Mouse (Mus musculus) ovary, postnatal 36 days (tissue): ENCODE results near the gene Tmco4.

Experiments used
- DNase-seq: peaks from one replicate; pipeline ENCODE4 v3.0.0; 2022; ENCODE audit warnings: low spot score, mixed read lengths

Gene Tmco4

DNA sequence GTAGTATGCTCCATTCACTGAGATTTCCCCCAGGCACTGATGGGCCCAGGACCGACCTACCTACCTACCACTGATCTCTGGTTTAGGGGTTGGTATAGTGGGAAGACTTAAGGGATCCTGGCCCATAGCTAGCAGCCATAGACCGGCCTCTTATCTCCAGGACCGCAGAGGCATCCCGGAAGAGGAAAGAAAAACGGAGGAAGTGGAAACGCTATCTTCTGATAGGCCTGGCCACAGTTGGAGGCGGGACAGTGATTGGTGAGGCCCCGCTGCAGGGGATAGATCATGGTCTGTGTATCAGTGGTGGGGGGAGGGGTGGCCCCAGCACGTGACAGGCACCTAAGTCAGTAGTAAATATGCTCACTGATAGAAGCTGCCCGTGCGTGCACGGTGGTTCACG lies 46.7 kb downstream of the Tmco4 start:
- DNase-seq, result no peak

DNA sequence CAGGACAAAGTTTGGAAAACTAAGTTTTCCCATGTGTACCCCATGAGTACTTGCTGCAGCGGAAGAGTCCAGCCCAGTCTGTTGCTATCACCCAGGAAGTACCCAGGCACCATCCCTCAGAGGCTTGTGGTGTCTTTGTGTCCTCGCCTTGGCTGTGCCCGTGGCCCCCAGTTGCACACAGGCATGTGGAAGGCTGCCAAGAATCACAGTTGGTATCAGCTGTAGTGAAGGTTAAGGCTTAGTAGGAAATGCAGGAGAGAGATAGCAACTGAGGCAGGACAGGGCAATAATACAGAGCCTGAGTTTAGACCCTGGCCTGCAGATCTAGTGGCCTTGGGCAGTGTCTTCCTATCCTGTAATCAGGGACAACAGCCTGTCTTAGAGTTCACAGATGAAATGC lies 47.7 kb downstream of the Tmco4 start:
- DNase-seq, result peak; percentile 59

DNA sequence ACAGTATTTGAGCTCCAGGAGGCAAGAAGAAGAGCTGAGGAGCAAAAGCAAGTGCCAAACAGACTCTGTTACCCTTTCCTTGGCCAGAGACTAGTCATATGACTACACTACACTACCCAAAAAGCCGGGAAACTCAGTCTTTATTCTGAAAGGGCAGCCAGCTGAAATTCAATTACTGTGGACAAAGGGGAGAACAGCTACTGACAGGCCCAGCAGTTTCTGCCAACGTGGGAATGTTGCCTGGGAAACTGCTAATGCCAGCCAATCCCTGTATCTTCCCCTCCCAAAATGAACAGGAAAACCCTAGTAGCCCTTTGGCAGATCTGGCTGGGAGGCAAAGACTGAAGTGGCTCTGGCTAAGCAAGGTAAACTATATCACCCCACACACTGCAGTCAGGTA lies 51.7 kb downstream of the Tmco4 start:
- DNase-seq, result no peak

DNA sequence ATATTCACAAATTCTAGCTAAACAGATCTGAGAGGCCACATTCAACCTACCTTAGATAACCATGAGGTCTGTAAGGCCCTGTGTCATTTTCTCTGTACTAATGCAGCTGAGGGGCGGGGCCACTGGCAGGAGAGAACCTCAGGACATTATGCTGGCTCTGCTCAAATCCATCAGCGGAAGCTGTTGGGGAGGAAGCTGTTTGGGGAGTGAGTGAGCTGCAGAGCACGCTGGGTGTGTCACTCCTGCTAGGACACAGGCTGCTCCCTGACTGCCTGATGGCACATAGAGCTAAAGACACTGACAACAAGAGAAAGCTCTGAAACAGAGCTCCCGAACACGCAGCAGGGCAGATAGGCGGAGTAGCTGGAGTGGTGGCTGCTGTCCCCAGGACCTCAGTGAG lies 58.0 kb downstream of the Tmco4 start:
- DNase-seq, result no peak

DNA sequence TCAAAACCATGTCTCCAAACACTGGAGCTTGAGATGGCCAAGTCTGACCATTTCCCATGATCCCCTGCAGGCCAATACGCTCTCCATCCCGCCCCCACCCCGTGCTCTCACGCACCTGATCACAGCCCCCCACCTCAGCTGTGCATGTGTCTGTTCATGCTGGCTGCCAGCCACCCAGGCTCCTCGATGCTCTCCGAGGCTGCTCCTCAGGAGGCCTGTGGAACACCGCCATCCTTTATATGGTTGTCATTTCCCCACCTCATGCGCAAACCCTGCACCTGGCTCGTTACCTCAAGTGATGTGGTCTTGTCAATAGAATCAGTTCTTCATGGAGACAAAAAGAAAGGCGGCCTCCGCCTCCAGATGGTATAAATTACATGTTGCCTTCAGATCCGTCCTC lies 59.8 kb downstream of the Tmco4 start:
- DNase-seq, result no peak

DNA sequence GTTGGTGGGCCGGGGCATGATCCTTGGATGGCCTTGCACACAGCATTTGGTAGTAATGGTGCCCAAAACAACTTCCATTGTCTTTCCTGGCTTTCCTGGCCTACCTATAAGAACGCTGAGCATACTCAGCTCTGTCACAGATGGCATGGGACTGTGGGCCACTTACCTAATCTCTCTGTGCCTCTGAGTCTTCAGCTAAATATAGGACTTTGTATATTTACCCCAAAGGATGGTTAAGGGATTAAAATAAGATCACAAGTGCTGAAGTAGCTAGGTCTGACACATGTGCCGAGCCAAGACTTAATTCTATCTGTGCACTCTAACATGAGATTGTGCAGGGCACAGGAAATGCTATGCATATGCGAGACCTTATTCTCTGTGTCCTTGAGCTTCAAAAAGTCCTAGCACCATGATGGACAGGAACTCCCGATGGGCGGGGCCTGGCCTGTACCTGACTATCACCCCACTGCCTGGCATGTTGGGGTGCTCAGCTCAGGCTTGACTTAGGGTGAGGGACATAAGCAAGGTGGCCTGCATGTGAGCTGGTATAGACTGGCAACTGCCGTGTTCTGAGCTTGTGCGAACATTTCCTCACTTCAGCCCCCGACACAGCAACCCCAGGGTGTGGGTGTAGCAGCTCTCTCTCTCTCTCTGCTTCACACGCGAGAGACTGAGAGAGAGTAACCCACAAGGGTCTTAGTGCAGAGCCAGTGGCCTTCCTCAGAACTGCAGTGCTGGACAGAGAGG lies 60.7 kb downstream of the Tmco4 start:
- DNase-seq, result no peak

DNA sequence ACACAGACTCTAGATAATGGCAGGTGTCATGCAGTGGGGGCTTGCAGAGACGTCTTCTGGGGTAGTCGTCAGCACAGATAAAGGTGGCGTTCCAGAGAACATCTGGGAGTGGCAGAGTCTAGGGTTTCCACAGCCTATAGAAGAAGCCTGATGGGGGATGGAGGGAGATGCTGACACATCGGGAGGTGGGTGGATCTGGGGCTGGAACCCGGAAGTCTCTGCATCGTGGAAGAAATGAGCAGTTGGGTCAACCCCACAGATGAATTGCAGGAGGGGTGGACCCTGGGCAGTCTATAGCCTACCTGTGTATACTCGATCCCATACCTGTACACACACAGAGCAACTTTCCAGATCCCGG lies 61.3 kb downstream of the Tmco4 start:
- no peak for DNase-seq

DNA sequence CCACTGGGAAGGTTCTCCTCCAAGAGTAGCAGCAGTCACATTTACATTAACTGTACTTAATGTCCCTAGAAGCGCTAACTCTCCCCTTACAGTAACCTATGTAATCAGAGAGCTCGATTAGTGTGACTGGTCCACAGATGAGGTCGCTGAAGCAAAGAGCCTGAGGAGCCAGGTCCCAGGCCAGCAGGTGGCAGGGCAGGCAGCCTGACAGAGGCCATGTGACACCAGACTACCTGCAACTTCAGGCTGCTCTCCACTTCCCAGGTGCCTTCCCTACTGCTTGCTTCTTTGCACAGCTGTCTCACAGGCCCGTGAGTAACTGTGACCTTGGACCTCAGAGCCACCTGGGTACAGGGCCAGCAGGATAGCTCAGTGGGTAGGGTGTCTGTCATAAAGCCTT lies 61.9 kb downstream of the Tmco4 start:
- DNase-seq, result no peak

DNA sequence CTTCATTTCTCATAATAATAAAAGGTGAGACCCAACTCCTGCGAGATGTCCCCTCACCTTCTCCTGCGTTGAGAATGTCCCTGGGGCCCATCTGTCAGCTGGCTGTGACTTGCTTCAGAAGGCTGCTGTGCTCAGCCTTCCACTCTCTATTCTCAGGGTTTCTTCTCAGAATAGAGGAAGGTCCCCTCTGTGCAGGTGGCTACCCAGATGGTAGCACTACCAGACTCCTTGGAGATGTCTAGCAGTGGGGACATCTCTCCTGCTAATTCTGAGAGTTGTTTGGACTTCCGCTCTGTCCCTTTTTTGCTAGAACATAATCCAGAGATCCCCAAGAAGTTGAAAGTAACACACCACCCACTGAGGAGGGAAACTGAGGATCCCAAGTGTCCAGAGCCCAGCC lies 62.3 kb downstream of the Tmco4 start:
- DNase-seq, result no peak

DNA sequence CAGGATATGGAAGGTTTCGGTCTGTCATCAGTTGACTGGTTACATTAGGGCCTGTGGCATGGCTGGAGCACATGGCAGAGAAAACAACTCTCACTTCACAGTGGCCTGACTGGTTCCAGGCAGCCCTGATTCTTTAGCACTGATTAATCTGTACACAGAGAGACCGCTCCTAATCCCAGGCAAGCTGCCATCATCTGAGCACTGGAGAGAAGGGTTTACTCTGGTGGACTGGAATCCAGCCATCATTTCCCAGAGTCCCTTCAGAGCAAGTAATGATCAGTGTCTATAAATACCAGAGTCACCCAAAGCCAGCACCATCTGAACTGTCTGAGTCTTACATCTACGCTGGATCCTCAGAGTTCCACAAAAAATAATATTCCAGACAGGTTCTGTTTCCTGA lies 63.1 kb downstream of the Tmco4 start:
- DNase-seq, result no peak

DNA sequence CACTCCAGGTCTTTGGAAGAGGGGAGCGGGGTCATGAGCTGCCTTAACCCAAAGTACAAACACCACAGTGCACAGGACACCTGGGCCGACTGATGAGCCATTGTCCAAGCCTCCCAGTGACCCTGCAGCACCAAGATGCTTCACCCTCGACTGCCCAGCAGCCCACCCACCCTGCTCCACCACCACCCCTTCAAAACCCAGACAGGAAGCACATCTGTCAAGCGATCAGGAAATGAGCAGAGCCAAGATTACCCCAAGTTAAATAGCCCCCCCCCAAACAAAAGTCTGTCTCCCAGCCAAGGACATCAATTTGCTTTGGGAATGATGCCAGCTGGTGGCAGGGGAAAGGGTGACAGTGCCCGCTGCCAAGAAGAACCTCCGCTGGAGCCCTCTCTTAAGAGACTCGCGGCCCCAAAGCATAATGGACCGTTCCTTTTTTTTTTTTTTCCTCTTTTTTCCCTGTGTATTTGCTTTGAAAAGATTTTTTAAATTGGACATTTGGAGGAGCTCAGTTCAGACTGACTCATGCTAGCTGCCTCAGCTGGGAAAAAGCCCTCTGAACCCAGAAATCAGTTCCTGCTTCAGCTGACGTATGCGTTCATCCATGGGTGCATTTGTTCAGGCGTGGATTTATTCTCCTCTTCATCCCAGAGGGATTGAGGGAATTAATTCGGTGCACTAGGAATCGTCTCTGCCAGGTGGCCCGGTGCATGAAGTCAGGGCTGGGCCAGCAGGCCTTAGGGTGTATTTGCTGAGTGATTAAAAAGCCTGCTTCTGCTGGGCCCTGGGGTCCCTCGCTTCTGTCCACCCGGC lies 65.3 kb downstream of the Tmco4 start:
- no peak for DNase-seq

DNA sequence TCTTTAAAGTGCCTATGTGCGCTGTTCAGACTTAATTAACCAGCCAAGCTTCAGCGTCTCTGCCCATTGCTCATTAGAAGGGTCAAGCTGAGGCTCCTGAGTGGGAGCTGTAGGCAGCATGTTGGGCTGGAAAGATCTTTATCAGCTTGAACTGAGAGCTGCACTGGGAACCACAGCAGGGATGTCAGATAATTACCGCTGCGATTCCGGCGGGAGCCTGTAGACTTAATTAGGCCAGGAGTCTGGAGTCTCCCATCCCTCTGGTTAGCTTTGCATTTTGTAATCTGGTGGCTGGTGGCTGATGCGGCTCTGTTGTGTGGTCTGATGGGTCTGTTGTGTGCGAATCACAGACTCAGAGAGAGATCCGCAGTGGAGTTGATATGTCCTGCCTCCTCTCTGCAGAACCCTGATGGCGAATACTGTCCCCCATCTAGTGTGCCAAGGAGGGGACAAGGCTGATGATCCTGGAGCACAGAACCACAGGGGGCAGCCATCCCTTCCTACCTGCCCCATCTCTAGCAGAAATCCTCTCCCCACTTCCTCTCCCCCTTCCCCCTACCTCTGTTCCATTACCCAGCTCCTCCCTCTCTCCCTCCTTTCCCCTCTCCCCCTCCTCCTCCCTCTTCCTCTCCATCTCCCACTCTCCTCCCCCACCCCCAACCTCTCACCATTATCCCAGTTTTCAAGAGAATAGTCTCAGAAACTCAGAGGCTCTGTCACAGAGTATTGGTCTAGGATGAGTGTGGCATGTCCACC lies 67.6 kb downstream of the Tmco4 start:
- DNase-seq, result no peak

DNA sequence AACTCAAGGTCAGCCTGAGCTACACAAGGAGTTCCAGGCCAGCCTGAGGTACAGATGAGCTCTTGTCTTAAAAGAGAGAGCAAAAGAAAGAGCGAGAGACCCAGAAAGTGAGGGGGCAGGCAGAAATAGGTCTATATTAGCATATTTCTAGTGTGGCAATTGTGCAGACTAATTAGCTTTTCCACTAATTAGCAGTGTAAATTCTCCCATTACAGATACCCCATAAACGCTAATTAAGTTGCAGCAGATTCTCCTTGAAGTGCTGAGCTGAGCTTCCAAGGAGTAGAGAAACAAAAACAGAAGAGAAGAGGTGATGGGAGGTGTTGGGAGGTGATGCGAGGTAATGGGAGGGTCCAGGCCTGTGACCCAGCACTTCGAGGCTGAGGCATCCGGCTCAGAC lies 69.9 kb downstream of the Tmco4 start:
- no peak for DNase-seq

DNA sequence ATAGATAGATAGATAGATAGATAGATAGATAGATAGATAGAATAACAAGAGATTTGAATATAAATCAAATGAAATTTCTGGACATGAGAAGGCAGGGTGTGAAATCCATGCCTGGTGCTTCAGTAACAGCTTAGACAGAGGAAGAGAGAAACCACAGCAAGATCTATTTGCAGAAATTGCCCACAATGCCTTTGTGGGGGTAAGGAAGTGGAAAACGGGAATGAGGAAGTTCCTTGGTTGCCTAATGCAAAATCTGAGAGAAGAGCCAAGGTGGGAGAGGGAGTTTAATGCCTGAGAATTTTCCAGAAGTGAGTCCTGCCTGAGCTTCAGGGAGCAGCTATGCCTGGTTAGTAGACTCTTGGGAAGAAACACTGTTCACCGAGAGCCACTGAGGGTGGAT lies 70.9 kb downstream of the Tmco4 start:
- DNase-seq, result no peak

DNA sequence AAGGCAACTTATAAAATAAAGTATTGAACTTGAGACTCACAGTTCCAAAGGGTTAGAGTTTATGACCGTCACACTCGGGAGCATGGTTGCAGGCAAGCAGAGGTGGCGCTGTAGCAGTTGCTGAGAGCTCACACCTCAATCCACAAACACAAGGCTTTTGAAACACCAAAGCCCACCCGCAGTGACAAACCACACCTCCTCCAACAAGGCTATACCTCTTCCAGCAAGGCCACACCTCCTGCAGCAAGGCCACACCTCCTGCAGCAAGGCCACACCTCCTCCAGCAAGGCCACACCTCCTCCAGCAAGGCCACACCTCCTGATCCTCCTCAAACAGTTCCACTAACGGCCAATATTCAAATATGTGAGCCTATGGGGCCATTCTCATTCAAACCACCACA lies 71.9 kb downstream of the Tmco4 start:
- DNase-seq, result no peak

DNA sequence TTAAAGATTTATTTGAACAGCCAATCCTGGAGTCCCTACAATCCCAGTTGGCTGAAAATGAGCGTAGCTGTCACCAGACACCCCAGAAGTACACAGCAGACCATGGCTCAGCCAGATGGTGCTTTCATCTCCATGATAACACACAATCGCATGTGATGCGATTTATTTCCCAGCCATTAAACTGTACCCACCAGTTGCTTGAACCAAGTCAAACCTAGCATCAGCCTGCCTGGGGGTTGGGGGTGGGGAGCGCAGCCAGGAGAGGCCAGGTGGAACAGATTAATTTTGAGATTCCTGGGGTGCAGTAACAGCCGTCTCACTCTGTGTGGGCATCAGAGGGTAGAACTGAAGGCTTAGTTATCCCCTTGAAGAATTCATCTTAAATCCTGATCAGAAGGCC lies 73.7 kb downstream of the Tmco4 start:
- no peak for DNase-seq

DNA sequence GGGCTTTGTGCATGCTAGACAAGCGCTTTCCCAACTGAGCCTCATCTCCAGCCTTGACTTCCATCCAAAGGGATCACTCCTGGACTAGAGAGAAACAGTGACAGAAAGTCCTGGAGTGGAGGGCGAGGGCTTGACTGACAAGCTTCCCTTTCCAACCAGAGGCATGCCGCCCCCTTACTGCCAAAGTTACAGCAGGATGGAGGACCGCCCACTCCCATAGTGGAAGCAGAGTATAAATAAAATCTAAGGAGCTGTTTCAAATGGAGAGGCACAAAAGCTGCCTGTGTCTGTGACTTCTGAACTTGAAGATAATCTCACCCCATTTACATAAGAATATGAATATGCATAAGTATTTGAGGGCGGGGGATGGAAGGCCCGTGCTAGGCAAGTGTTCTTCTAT lies 75.8 kb downstream of the Tmco4 start:
- DNase-seq, result no peak

DNA sequence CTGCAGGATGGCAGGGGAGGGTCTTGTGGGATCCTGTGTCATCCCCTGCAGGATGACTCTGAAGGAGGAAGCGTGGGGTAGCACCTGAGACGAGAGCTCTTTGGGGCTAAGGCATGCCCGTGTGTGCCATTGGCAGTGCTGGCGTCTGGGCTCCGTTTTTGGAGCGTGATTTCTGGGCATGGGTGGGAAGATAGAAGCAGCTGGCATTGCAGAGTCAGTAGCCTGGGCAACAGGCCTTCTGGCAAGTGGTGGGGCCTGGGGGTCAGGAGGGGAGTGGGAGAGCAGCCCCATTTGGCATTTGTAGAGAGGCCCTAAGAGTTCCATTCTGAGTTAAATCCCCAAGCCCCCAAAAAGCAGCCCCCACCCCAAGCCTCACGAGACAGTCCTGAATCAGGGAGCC lies 80.1 kb downstream of the Tmco4 start:
- DNase-seq, result no peak

DNA sequence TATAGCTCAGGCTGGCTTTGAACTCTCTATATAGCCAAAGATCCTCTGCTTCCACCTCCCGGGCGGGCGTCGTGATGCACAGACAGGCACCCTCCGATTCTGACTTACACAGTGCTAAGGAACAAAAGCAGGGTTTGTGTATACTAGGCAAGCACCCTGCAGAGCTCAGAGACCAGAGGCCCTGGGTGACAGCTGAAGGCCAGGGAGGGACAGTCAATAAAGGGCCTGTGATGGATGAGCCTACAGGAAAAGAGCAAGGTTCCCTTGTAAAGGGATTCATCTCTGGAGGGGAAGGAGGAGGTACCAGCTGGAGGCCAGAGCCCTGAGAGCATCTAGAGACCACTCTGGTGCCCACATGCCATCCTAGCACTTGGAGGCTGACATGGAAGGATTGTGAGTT lies 80.7 kb downstream of the Tmco4 start:
- no peak for DNase-seq

DNA sequence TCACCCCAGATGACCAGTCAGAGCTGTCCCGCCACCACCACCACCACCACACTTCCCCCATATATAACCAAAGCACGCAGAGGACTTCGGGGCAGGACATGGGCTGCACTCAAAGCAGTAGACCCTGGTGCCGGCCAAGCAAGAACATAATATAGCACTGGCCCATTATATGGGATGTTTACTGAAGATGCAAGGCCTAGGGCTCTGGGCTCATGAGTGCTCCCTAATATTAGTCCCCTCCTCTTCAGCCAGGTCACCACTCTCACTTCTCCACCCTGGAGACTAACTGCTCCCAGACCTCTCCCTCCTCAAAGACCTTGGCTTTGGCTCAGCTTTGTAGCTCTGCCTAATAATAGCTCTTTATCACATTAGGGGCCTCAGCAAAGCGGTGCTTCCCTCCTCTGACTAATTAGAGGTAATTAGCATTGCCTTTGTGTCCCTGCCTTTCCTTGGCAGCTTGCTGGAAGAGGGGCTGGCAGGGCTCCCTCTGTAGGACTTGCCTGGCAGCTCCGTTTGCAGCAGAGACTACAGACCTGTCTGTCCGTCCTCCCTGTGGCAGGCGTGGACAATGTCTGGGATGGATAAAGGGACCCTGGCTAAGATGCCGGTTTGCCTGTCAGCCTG lies 81.7 kb downstream of the Tmco4 start:
- DNase-seq, result no peak

DNA sequence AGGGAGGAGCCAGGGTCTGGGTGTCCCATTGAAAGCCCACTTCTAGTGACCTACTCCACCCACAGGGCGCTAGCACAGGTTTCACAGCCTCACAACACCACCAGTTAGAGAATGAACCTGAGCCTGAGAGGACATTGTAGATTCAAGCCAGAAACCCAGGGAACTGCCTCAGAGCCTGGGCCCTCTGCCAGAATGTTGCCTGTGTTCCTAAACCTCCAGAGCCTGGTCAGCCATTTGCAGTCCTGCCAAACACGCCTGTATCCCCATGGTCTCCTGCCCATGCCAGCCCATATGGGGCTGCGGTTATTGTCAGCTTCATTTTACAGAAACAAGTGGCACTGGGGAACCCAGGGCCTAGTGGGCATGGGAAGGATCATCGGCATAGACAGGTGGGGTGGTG lies 82.6 kb downstream of the Tmco4 start:
- no peak for DNase-seq

DNA sequence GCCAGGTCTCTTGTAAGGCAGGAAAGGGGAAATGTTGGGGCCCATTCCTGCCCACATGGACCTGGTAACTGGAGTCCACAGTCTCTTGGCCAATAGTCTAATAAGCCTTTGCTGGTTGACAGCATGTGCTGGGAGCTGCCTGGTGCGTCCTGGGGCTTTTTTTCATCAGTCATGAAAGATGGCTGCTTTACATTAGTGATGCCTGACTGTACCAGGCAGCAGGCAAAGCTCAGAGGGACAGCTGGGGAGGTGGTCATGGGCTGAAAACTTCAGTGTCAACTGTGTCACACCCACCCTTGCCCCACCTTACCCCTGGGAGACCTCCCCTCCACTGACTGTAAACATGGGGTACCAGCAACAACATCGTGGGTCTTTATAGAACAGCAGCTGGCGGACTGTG lies 83.1 kb downstream of the Tmco4 start:
- DNase-seq, result no peak

DNA sequence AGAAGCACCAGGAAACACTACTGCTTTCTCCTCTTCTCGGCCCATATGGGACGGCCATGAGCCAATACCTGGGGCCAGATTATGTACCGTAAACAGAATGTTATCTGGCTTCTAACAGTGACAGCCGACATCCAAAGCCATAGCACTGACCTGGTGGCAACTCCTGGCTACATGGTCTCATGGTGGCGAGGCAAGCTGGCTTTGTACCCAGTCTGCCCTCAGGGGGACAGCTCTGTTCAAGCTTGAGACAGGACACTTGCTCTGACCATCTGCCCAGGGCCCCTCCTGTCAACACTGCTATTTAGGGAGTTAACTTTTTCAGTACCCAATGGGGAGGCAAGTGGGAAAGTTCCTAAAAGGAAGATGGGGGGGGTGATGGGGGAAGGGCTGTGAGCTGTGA lies 84.6 kb downstream of the Tmco4 start:
- no peak for DNase-seq
